Mouse (Mus musculus): ENCODE results near the gene Ets1. TPM values are rescaled to one million over a fixed set of nuclear protein-coding genes. Genes with fewer than 3 reads are reported as not detected.
A peak's percentile ranks its signal among the peaks of the same experiment; 100 is the strongest.

Gene Ets1
- polyA plus RNA-seq, 1 experiment from 2014 or later: 80.2 TPM

GRCm38 (mm10) chr9:32724131-32724825 lies 88.3 kb downstream of the Ets1 start:
- Histone ChIP-seq H3K9me3 (ENCODE audit: low read length) (no peaks in the 10 kb centered on the region), H3K4me1 (ENCODE audit: insufficient read depth, low read length) (peaks cover 35% of the 10 kb centered on the region), H3K27ac (ENCODE audit: low read length) (no peak overlapping the region), H3K4me2 (replicated peaks; ENCODE audit: low read depth, low read length) (no peak overlapping the region), H3K36me3 (ENCODE audit: insufficient read depth, low read length) (peaks cover 5% of the 10 kb centered on the region; the same call in 1 of the 2 replicates), H3K9ac (replicated peaks; ENCODE audit: low read length) (no peak overlapping the region), H3K4me3 (ENCODE audit: low read length) (no peak overlapping the region), H3K27me3 (ENCODE audit: insufficient read depth, low read length) (no peaks in the 10 kb centered on the region)
- no peak for ATAC-seq (ENCODE audit: low FRiP score, low TSS enrichment)
- 91% methylated on average over 7 of the region's 7 CpGs for WGBS

GRCm38 (mm10) chr9:32725902-32726301 lies 89.9 kb downstream of the Ets1 start:
- H3K4me3 ChIP-seq (ENCODE audit: low read length): no peak overlapping the region
- no peak overlapping the region for H3K27ac ChIP-seq (ENCODE audit: low read length)
- peaks cover 23% of the 10 kb centered on the region for H3K4me1 ChIP-seq (ENCODE audit: insufficient read depth, low read length)
- H3K36me3 ChIP-seq (ENCODE audit: insufficient read depth, low read length): peaks cover 13% of the 10 kb centered on the region; the same call in 1 of the 2 replicates
- H3K9me3 ChIP-seq (ENCODE audit: low read length): no peaks in the 10 kb centered on the region
- 58% methylated on average over 4 of the region's 4 CpGs for WGBS
- ATAC-seq (ENCODE audit: low FRiP score, low TSS enrichment): no peak
- H3K4me2 ChIP-seq (replicated peaks; ENCODE audit: low read depth, low read length): no peak overlapping the region
- H3K9ac ChIP-seq (replicated peaks; ENCODE audit: low read length): no peak overlapping the region
- no peaks in the 10 kb centered on the region for H3K27me3 ChIP-seq (ENCODE audit: insufficient read depth, low read length)

- Histone ChIP-seq H3K27ac (ENCODE audit: low read length) (no peak overlapping the region), H3K4me2 (replicated peaks; ENCODE audit: low read depth, low read length) (no peak overlapping the region), H3K4me3 (ENCODE audit: low read length) (no peak overlapping the region), H3K9me3 (ENCODE audit: low read length) (no peaks in the 10 kb centered on the region), H3K27me3 (ENCODE audit: insufficient read depth, low read length) (no peaks in the 10 kb centered on the region), H3K36me3 (ENCODE audit: insufficient read depth, low read length) (peaks cover 19% of the 10 kb centered on the region; the same call in 1 of the 2 replicates), H3K4me1 (ENCODE audit: insufficient read depth, low read length) (peaks cover 23% of the 10 kb centered on the region), H3K9ac (replicated peaks; ENCODE audit: low read length) (no peak overlapping the region)
- WGBS: 82% methylated on average over 4 of the region's 4 CpGs
- no peak for ATAC-seq (ENCODE audit: low FRiP score, low TSS enrichment)
Measured at GRCm38 (mm10) chr9:32726595-32726994, 90.6 kb downstream of the Ets1 start.

- no peak overlapping the region for H3K4me2 ChIP-seq (replicated peaks; ENCODE audit: low read depth, low read length)
- ATAC-seq (ENCODE audit: low FRiP score, low TSS enrichment): no peak
- no peak overlapping the region for H3K27ac ChIP-seq (ENCODE audit: low read length)
- no peak overlapping the region for H3K9ac ChIP-seq (replicated peaks; ENCODE audit: low read length)
- no peak overlapping the region for H3K4me3 ChIP-seq (ENCODE audit: low read length)
- 98% methylated on average over 2 of the region's 2 CpGs for WGBS
- no peaks in the 10 kb centered on the region for H3K27me3 ChIP-seq (ENCODE audit: insufficient read depth, low read length)
- H3K36me3 ChIP-seq (ENCODE audit: insufficient read depth, low read length): peaks cover 21% of the 10 kb centered on the region; the same call in 1 of the 2 replicates
- peaks cover 20% of the 10 kb centered on the region for H3K4me1 ChIP-seq (ENCODE audit: insufficient read depth, low read length)
- H3K9me3 ChIP-seq (ENCODE audit: low read length): no peaks in the 10 kb centered on the region
Measured at GRCm38 (mm10) chr9:32727058-32727457, 91.0 kb downstream of the Ets1 start.

- Histone ChIP-seq H3K9me3 (ENCODE audit: low read length) (no peaks in the 10 kb centered on the region), H3K9ac (replicated peaks; ENCODE audit: low read length) (no peak overlapping the region), H3K4me1 (ENCODE audit: insufficient read depth, low read length) (peaks cover 17% of the 10 kb centered on the region), H3K4me2 (replicated peaks; ENCODE audit: low read depth, low read length) (no peak overlapping the region), H3K27ac (ENCODE audit: low read length) (no peak overlapping the region), H3K27me3 (ENCODE audit: insufficient read depth, low read length) (no peaks in the 10 kb centered on the region), H3K36me3 (ENCODE audit: insufficient read depth, low read length) (peaks cover 27% of the 10 kb centered on the region; the same call in 1 of the 2 replicates), H3K4me3 (ENCODE audit: low read length) (no peak overlapping the region)
- WGBS: 91% methylated on average over 7 of the region's 7 CpGs
- ATAC-seq (ENCODE audit: low FRiP score, low TSS enrichment): no peak
Measured at GRCm38 (mm10) chr9:32728306-32728705, 92.3 kb downstream of the Ets1 start.

GRCm38 (mm10) chr9:32728806-32729205 lies 92.8 kb downstream of the Ets1 start:
- peaks cover 31% of the 10 kb centered on the region for H3K36me3 ChIP-seq (ENCODE audit: insufficient read depth, low read length)
- no peak overlapping the region for H3K27ac ChIP-seq (ENCODE audit: low read length)
- H3K9ac ChIP-seq (replicated peaks; ENCODE audit: low read length): no peak overlapping the region
- no peak overlapping the region for H3K4me3 ChIP-seq (ENCODE audit: low read length)
- no peak overlapping the region for H3K4me2 ChIP-seq (replicated peaks; ENCODE audit: low read depth, low read length)
- 75% methylated on average over 4 of the region's 4 CpGs for WGBS
- no peaks in the 10 kb centered on the region for H3K9me3 ChIP-seq (ENCODE audit: low read length)
- peaks cover 17% of the 10 kb centered on the region for H3K4me1 ChIP-seq (ENCODE audit: insufficient read depth, low read length)
- H3K27me3 ChIP-seq (ENCODE audit: insufficient read depth, low read length): no peaks in the 10 kb centered on the region
- ATAC-seq (ENCODE audit: low FRiP score, low TSS enrichment): no peak

GRCm38 (mm10) chr9:32729207-32729606 lies 93.2 kb downstream of the Ets1 start:
- H3K27me3 ChIP-seq (ENCODE audit: insufficient read depth, low read length): no peaks in the 10 kb centered on the region
- peaks cover 35% of the 10 kb centered on the region for H3K36me3 ChIP-seq (ENCODE audit: insufficient read depth, low read length)

GRCm38 (mm10) chr9:32730001-32730655 lies 94.1 kb downstream of the Ets1 start:
- no peak for ATAC-seq (ENCODE audit: low FRiP score, low TSS enrichment)
- H3K9ac ChIP-seq (replicated peaks; ENCODE audit: low read length): no peak overlapping the region
- H3K36me3 ChIP-seq (ENCODE audit: insufficient read depth, low read length): peaks cover 42% of the 10 kb centered on the region
- H3K27ac ChIP-seq (ENCODE audit: low read length): no peak overlapping the region
- H3K4me3 ChIP-seq (ENCODE audit: low read length): no peak overlapping the region
- no peak overlapping the region for H3K4me2 ChIP-seq (replicated peaks; ENCODE audit: low read depth, low read length)
- peaks cover 17% of the 10 kb centered on the region for H3K4me1 ChIP-seq (ENCODE audit: insufficient read depth, low read length)
- H3K27me3 ChIP-seq (ENCODE audit: insufficient read depth, low read length): no peaks in the 10 kb centered on the region
- 83% methylated on average over 9 of the region's 9 CpGs for WGBS
- no peaks in the 10 kb centered on the region for H3K9me3 ChIP-seq (ENCODE audit: low read length)

More at GRCm38 (mm10) chr9:32729207-32729606, 93.2 kb downstream of the Ets1 start:
- Histone ChIP-seq H3K4me3 (ENCODE audit: low read length) (no peak overlapping the region), H3K4me2 (replicated peaks; ENCODE audit: low read depth, low read length) (no peak overlapping the region), H3K4me1 (ENCODE audit: insufficient read depth, low read length) (peaks cover 17% of the 10 kb centered on the region), H3K9ac (replicated peaks; ENCODE audit: low read length) (no peak overlapping the region), H3K9me3 (ENCODE audit: low read length) (no peaks in the 10 kb centered on the region), H3K27ac (ENCODE audit: low read length) (no peak overlapping the region)
- 84% methylated on average over 4 of the region's 4 CpGs for WGBS
- no peak for ATAC-seq (ENCODE audit: low FRiP score, low TSS enrichment)

- Histone ChIP-seq H3K9ac (replicated peaks; ENCODE audit: low read length) (no peak overlapping the region), H3K27me3 (ENCODE audit: insufficient read depth, low read length) (no peaks in the 10 kb centered on the region), H3K27ac (ENCODE audit: low read length) (no peak overlapping the region), H3K4me3 (ENCODE audit: low read length) (no peak overlapping the region), H3K4me2 (replicated peaks; ENCODE audit: low read depth, low read length) (no peak overlapping the region), H3K9me3 (ENCODE audit: low read length) (no peaks in the 10 kb centered on the region), H3K4me1 (ENCODE audit: insufficient read depth, low read length) (peaks cover 17% of the 10 kb centered on the region), H3K36me3 (ENCODE audit: insufficient read depth, low read length) (peaks cover 50% of the 10 kb centered on the region)
- peak; percentile 40; the same call in 1 of the 2 replicates for ATAC-seq (ENCODE audit: low FRiP score, low TSS enrichment)
- 79% methylated on average over 13 of the region's 13 CpGs for WGBS
Measured at GRCm38 (mm10) chr9:32730656-32731590, 94.9 kb downstream of the Ets1 start.
